Mouse (Mus musculus): Measurements from ENCODE around the gene Cerk. TPM values are rescaled to one million over a fixed set of nuclear protein-coding genes. Genes with fewer than 3 reads are reported as not detected.

The Cerk gene
- polyA plus RNA-seq (2021; fragmentation: Nextera tagmentation) = 10.3 and 10.8 TPM in 2 replicates
- long read RNA-seq, experiment 1, full-length matches to known transcripts = 13 of 29 reads
- long read RNA-seq, experiment 1, partial matches to known transcripts = 7 of 29 reads
- long read RNA-seq, experiment 1, other reads (novel, unspliced or antisense) = 9 of 29 reads
- long read RNA-seq, experiment 2, full-length matches to known transcripts = 115 of 170 reads
- long read RNA-seq, experiment 2, partial matches to known transcripts = 18 of 170 reads
- long read RNA-seq, experiment 2, other reads (novel, unspliced or antisense) = 37 of 170 reads

DNA sequence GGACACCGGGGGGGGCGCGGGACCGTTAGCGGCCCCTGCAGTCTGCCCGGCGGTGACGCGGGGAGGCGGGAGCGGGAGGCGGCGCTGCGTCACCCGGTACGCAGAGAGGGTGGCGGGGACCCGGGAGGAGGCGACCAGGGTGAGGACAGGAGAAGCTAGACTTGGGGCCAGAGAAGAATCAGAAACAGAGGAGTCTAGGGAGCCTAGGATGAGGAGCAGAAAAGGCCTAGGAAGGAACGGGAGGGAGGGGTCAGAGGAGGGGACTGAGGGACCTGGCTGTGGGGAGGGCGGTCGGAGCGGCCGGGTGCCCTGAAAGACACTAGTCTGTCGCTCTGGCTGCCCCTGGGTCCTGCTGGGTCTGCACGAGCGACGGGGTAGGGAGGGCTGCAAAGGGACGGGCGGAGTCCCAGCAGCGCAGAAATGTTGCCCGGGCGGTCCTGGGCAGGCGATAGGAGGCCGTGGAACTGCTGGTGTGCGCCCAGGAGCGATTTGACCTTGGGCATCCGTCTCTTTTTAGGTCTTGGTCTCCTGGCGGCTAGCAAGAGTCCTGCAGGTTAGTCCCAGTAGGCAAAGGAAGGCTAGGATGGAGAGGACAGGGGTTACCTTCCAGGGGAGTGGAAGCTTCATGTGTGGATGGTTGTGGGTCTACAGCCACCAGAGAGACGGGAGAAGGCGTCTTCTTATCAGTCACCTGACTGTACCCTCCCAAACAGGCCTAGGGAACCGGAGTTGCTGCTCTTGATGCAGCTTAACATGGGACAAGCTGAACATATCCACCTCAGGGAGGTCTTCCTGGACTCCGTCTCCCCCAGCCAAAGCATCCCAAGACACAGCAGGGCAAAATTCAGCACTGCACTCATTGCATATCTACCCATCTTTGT is at the start of gene Cerk:
Gene Cerk, minus strand, starts transcription at position 453 of the 881 bp plus-strand sequence.

DNA sequence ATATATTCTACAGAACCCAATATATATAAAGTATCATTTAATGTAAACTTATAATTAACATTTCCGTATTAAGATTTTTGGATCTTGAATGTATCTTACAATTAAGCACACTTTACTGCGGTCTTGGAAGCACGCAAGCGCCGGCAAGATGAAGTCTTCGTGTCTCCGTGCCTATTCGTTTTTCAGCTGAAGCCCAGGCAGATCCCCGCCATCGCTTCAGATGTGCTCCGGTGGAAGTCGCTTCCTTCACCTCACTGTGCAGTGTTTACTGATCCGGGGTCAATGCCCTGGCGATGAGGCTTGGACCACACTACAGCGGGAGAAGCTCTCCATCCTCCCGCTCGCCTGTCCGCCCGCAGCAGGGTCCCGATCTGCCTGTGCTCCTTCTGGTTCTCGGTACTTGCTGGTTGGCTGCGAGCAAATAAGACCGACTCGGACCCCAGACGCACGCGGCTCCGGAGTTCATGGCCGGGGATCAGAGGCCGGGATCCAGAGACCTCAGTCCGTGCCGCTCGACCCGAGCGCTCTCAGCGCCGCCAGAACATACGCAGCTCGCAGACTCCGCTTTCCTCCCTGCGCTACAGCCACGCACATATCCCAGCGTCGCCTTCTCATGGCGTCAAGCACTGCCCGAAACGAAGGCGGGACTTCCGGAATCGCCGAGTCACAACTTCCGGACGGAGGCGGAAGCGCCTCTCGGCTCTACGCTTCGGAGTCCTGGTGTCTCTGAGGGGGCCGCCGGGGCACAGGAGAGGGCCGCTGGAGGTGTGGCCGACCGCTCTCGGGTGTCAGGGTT is 28.0 kb upstream of the Cerk start, which contains the start of gene Tbc1d22a:
Gene Tbc1d22a, plus strand, starts transcription at position 707 of the 796 bp plus-strand sequence.

Other genes with a start within 250 kb of the Cerk start
- gene Celsr1, start 152.4 kb downstream of the Cerk start, polyA plus RNA-seq (2021; fragmentation: Nextera tagmentation) = 0.51 and 0.72 TPM in 2 replicates
- gene Gramd4, start 128.4 kb downstream of the Cerk start, polyA plus RNA-seq (2021; fragmentation: Nextera tagmentation) = 1.7 and 1.9 TPM in 2 replicates
- 15.7 and 19.2 TPM in 2 replicates for gene Tbc1d22a, start 28.3 kb upstream of the Cerk start, polyA plus RNA-seq (2021; fragmentation: Nextera tagmentation)